Mouse (Mus musculus) E14TG2a.4 (cell line): ENCODE data around the gene Slc30a9.

Experiments used
- CTCF ChIP-seq: conservative IDR thresholded peaks from 2 replicates; pipeline ENCODE4 v1.5.1; 2014; ENCODE audit warnings: low read length
- NANOG ChIP-seq: IDR thresholded peaks from 2 replicates; pipeline ENCODE4 v1.6.1; 2014; ENCODE audit warnings: borderline replicate concordance, low read length, mixed read lengths

DNA sequence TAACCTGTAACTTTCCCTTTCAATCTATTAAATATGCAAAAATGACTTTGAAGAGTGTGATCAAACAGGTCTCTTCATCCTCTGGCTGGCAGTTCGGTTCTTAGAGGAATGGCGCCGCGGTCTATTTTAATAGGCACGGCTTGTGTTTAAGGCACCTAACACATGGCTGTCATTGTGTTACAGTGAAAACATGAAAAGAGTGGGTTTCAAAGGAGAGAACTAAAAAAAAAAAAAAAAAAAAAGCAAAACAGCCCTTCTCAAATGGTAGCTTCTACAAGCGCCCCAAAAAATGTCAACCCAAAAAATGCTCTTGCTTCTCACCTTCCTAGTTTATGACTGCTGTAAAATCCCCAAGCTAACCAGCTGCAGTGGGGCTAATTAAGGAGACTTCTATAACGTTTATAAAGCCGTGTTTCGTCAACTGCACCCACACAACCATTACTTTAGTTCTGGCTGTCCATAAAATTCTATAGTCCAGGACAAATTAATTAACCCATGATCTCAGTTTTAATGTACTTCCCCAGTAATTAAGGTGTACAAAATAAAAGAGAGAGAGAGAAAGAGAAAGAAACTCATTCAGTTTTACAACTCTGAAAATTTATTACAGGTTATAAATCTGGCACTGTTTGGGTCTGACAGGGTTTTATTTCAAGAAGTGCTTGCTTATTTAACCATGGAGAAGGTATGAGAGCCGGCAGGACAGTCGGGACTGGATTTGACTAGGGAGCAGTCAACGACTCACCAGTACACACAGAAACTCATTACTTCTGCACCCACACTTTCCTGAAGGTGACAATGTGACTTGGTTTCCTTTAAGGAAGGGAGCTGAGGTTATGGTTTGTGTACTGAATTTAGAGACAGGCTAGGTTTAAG lies 94.1 kb downstream of the Slc30a9 start:
- TF ChIP-seq CTCF (no peak), NANOG (no peak)
